Mouse (Mus musculus) cortical plate, adult 2 months (tissue): ENCODE data around the gene Smarcd2.

Experiments used
- CTCF ChIP-seq: fragments of 200-500 bp; IDR thresholded peaks from 2 replicates; pipeline ENCODE4 v1.5.1; 2011; ENCODE audit warnings: mild to moderate bottlenecking, control low read depth, low read length; ENCODE audit not compliant: insufficient read depth; ENCODE audit errors: extremely low read depth
- POLR2A ChIP-seq: fragments of 200-500 bp; IDR thresholded peaks from 2 replicates; pipeline ENCODE4 v1.6.1; 2011; ENCODE audit warnings: mild to moderate bottlenecking, low read length, control low read depth; ENCODE audit not compliant: insufficient read depth; ENCODE audit errors: extremely low read depth

DNA sequence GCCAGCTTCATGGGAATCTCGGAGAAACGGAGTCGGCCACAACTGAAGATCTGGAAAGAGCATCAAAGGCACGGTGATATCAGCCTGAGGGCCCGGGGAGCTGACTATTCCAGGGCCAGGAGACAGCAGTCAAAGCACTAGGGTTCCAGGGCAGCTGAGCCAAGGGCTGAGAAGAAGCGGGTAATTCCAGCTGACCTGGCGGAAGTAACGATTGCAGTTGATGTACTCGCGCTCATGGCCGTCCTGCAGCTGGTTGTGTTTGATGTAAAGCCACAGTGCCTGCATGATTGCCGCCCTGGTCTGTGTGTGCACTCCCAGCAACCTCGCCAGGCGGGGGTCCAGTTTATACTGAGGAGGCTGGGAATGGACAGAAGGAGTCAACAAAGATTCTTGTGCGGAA, 7.8 kb downstream of the Smarcd2 start:
- TF ChIP-seq CTCF = no peak
- TF ChIP-seq POLR2A = no peak
